Mouse (Mus musculus) lung, embryonic 16.5 days (tissue): ENCODE results near the gene Barhl1. TPM values are rescaled to one million over a fixed set of nuclear protein-coding genes. Genes with fewer than 3 reads are reported as not detected.

ENCODE experiments used
- ATAC-seq: fragments of 200-750 bp; cut with Nextera tagmentation; 2 replicates; pipeline ENCODE4 v1.8.0; 2017; ENCODE audit warnings: low read depth, mild to moderate bottlenecking, moderate library complexity
- H3K27ac ChIP-seq: fragments of 300-500 bp; sonication (generic); 2 replicates; pipeline ENCODE4 v1.5.1; 2014; ENCODE audit warnings: mild to moderate bottlenecking, control low read depth, low read length
- H3K27me3 ChIP-seq: fragments of 300-500 bp; sonication (generic); 2 replicates; pipeline ENCODE4 v1.6.1; 2014; ENCODE audit warnings: low read depth, low read length, mixed read lengths; ENCODE audit not compliant: control insufficient read depth, insufficient read depth
- H3K36me3 ChIP-seq: fragments of 300-500 bp; sonication (generic); 2 replicates; pipeline ENCODE4 v1.6.1; 2014; ENCODE audit warnings: low read length; ENCODE audit not compliant: control insufficient read depth, insufficient read depth
- H3K4me1 ChIP-seq: fragments of 300-500 bp; sonication (generic); replicated peaks from 2 replicates; pipeline ENCODE4 v1.6.1; 2014; ENCODE audit warnings: low read length, mixed read lengths; ENCODE audit not compliant: control insufficient read depth, insufficient read depth
- H3K4me2 ChIP-seq: fragments of 300-500 bp; sonication (generic); 2 replicates; pipeline ENCODE4 v1.6.1; 2014; ENCODE audit warnings: low read depth, low read length, control low read depth
- H3K4me3 ChIP-seq: fragments of 300-500 bp; sonication (generic); 2 replicates; pipeline ENCODE4 v1.5.1; 2014; ENCODE audit warnings: mild to moderate bottlenecking, low read length, control low read depth
- H3K9ac ChIP-seq: fragments of 300-500 bp; sonication (generic); 2 replicates; pipeline ENCODE4 v1.6.1; 2014; ENCODE audit warnings: low read length, control low read depth
- H3K9me3 ChIP-seq: fragments of 300-500 bp; sonication (generic); 2 replicates; pipeline ENCODE4 v1.6.1; 2016; ENCODE audit warnings: low read length; ENCODE audit not compliant: control insufficient read depth
- WGBS: fragments of 180-500 bp; shearing (Covaris S2); extraction: QIAGEN DNeasy Blood & Tissue Kit; methylation state at CpG from one replicate; pipeline ENCODE4 v1.1.7; 2014; 5-methylcytosine and 5-hydroxymethylcytosine counted together
- polyA plus RNA-seq: library from polyadenylated mRNA; unstranded; fragments of >200 nt; fragmentation: Nextera tagmentation; extraction: Ambion mirVana; gene quantifications from 2 replicates; pipeline ENCODE4 v1.2.1, GENCODE M21; 2015

The Barhl1 gene
- polyA plus RNA-seq, 1 experiment from 2014 or later, result not detected

- Histone ChIP-seq H3K4me2 (no peak overlapping the region), H3K4me3 (no peak overlapping the region), H3K27me3 (peaks cover 97% of the 10 kb centered on the region), H3K4me1 (peaks cover 4% of the 10 kb centered on the region; the same call in 1 of the 2 replicates), H3K36me3 (no peaks in the 10 kb centered on the region), H3K9ac (no peak overlapping the region), H3K9me3 (no peaks in the 10 kb centered on the region), H3K27ac (no peak overlapping the region)
- ATAC-seq, result no peak
- WGBS, result 6% methylated on average over 22 of the region's 22 CpGs
Measured at GRCm38 (mm10) chr2:28915104-28915738, 1.2 kb downstream of the Barhl1 start.

GRCm38 (mm10) chr2:28914121-28914520 lies 2.3 kb downstream of the Barhl1 start:
- peaks cover 99% of the 10 kb centered on the region for H3K27me3 ChIP-seq
- ATAC-seq, result no peak

GRCm38 (mm10) chr2:28912961-28913360 lies 3.5 kb downstream of the Barhl1 start:
- no peak for ATAC-seq
- Histone ChIP-seq H3K4me3 (no peak overlapping the region), H3K36me3 (no peaks in the 10 kb centered on the region), H3K4me1 (peaks cover 9% of the 10 kb centered on the region; the same call in 1 of the 2 replicates), H3K27me3 (peaks cover 99% of the 10 kb centered on the region), H3K9me3 (no peaks in the 10 kb centered on the region), H3K9ac (no peak overlapping the region), H3K27ac (no peak overlapping the region), H3K4me2 (no peak overlapping the region)
- WGBS, result 5% methylated on average over 4 of the region's 4 CpGs

More at GRCm38 (mm10) chr2:28914121-28914520, 2.3 kb downstream of the Barhl1 start:
- H3K36me3 ChIP-seq, result no peaks in the 10 kb centered on the region
- H3K4me1 ChIP-seq, result peaks cover 4% of the 10 kb centered on the region; the same call in 1 of the 2 replicates
- no peaks in the 10 kb centered on the region for H3K9me3 ChIP-seq
- no peak overlapping the region for H3K27ac ChIP-seq
- H3K9ac ChIP-seq, result no peak overlapping the region
- H3K4me2 ChIP-seq, result no peak overlapping the region
- no peak overlapping the region for H3K4me3 ChIP-seq
- WGBS, result 7% methylated on average over 2 of the region's 2 CpGs

DNA sequence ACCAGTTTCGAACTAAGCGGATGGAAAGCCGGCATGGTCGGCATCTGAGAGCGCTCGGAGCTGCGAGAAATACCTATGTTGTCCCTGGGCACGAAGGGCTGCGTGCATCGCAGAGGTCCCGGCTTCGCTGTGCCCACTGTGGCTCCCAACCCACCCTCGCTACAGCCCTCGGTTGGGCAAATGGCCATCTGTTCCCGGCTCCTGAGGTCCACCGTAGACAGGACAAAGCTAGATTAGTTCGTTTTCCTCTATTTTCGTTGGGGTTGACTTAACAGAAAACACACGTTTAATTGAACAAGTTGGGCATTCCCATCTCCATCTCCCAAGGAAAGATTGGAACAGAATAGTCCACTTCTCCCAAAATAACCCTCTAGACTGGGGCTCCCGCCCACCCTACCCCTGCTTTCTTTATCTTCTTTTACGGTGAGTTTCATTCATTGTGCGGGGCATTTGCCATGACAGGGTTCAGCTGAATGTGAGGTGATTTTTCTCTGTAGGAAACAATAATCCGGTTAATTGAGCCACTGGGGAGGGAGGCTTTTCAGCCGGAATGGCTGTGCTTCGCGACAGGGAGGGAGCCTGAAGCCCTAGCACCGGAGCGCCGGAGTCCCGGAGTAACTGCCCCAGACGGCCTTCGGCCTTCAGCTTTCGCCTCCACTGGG lies 4.3 kb downstream of the Barhl1 start:
- H3K27ac ChIP-seq, result no peak overlapping the region
- H3K4me2 ChIP-seq, result no peak overlapping the region
- no peak overlapping the region for H3K9ac ChIP-seq
- H3K4me3 ChIP-seq, result no peak overlapping the region
- ATAC-seq, result no peak
- 3% methylated on average over 33 of the region's 33 CpGs for WGBS
- peaks cover 6% of the 10 kb centered on the region; the same call in 1 of the 2 replicates for H3K4me1 ChIP-seq
- H3K9me3 ChIP-seq, result no peaks in the 10 kb centered on the region
- no peaks in the 10 kb centered on the region for H3K36me3 ChIP-seq
- peaks cover 97% of the 10 kb centered on the region for H3K27me3 ChIP-seq

GRCm38 (mm10) chr2:28911331-28912038 lies 5.0 kb downstream of the Barhl1 start:
- H3K4me1 ChIP-seq, result peaks cover 6% of the 10 kb centered on the region; the same call in 1 of the 2 replicates
- 2% methylated on average over 44 of the region's 44 CpGs for WGBS
- no peak for ATAC-seq
- no peak overlapping the region for H3K9ac ChIP-seq
- H3K4me3 ChIP-seq, result no peak overlapping the region
- H3K36me3 ChIP-seq, result no peaks in the 10 kb centered on the region
- no peak overlapping the region for H3K4me2 ChIP-seq
- H3K9me3 ChIP-seq, result no peaks in the 10 kb centered on the region
- no peak overlapping the region for H3K27ac ChIP-seq
- H3K27me3 ChIP-seq, result peaks cover 92% of the 10 kb centered on the region

DNA sequence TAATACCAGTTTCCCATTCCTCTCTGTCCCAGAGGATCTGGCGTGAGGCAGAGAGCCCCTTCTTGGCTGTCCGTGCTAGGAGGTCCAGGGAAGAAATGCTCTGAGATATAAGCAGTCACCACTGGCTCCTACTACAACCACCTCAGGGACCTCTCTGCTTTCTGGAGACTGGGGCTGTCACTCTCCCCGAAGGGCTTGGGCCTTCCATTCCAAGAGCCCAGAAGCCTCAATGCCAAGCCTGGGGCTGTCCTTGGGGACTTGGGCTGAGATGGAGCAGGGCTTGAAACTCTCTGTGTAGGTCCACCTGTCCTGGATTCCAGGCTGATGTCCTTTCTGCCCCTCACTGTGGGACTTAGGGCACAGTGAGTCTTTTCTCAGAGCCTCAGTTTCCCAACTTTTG lies 5.6 kb downstream of the Barhl1 start:
- no peak for ATAC-seq

GRCm38 (mm10) chr2:28909818-28910710 lies 6.4 kb downstream of the Barhl1 start:
- Histone ChIP-seq H3K4me2 (no peak overlapping the region), H3K27me3 (peaks cover 78% of the 10 kb centered on the region), H3K4me3 (no peak overlapping the region), H3K9ac (no peak overlapping the region), H3K27ac (no peak overlapping the region), H3K9me3 (no peaks in the 10 kb centered on the region), H3K36me3 (0 out of 2 replicates have a peak, but pooled peaks cover 2% of the 10 kb centered on the region), H3K4me1 (peaks cover 6% of the 10 kb centered on the region; the same call in 1 of the 2 replicates)
- no peak for ATAC-seq
- 8% methylated on average over 25 of the region's 25 CpGs for WGBS

More for the DNA sequence above, 5.6 kb downstream of the Barhl1 start:
- Histone ChIP-seq H3K4me3 (no peak overlapping the region), H3K9ac (no peak overlapping the region), H3K4me1 (peaks cover 6% of the 10 kb centered on the region; the same call in 1 of the 2 replicates), H3K27me3 (peaks cover 86% of the 10 kb centered on the region), H3K27ac (no peak overlapping the region), H3K4me2 (no peak overlapping the region), H3K36me3 (no peaks in the 10 kb centered on the region), H3K9me3 (no peaks in the 10 kb centered on the region)
- 7% methylated on average over 3 of the region's 3 CpGs for WGBS

DNA sequence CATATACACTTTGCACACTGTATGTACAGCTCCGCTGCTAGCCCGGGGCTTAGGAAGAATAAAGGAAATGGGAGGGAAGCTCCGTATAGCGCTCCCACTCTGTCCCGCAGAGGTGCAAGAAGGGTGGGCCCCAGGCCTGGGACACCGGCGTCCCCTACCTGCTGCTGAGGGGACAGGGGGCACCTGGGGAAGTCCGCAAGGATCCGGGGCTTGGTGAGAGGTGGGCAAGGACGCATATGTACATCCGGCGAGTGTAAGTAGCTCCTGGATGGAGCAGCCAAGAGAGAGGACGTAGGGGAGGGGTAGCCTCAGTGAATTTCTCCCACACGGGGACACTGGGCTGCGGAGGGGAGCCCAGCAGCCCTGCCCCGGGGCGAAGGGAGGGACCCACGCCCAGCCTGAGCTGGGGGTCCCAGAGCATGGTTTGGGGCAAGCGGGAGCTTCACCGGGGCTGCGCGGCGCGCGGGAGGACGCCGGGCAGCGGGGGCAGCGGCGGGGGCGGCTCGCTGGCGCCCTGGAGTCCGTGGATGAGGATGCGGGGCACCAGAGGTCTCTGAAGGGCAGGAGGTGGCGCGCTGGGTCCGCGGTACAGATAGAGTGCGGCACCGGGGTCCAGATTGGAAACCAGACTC lies 7.2 kb downstream of the Barhl1 start:
- Histone ChIP-seq H3K36me3 (0 out of 2 replicates have a peak, but pooled peaks cover 2% of the 10 kb centered on the region), H3K4me1 (peaks cover 6% of the 10 kb centered on the region; the same call in 1 of the 2 replicates), H3K9ac (no peak overlapping the region), H3K9me3 (no peaks in the 10 kb centered on the region), H3K27me3 (peaks cover 70% of the 10 kb centered on the region), H3K27ac (no peak overlapping the region), H3K4me3 (no peak overlapping the region), H3K4me2 (no peak overlapping the region)
- no peak for ATAC-seq
- WGBS, result 1% methylated on average over 41 of the region's 41 CpGs
